Mouse (Mus musculus) erythroblast, embryonic 14.5 days (primary cell): ENCODE measurements around the gene Tmem63b.

Experiments
- GATA1 ChIP-seq: IDR thresholded peaks from 2 replicates; pipeline ENCODE4 v1.6.1; 2012; ENCODE audit warnings: low read length, inconsistent platforms, mixed read lengths
- TAL1 ChIP-seq: IDR thresholded peaks from 3 replicates; pipeline ENCODE4 v1.6.1; 2012; ENCODE audit warnings: low read length, inconsistent platforms, mixed read lengths

DNA sequence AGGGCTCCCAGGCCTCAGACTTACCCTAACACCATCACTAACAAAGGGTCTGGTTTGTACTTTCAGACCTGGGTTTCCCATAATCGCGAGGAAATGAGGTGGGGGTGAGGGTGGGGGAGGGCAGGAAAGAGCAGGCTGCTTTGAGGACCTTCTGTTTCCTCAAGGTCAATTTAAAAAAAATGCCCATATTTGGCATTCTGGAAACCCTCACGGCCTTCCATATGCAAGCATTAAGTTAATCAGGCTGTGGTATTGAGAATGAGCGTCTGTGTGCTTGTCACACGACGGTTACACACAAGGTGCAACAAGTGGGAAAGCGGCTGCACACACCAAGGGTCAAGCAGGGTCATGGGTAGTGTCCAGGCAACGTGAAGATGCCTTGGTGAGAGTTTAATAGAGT lies 74.7 kb downstream of the Tmem63b start:
- TF ChIP-seq GATA1 = no peak
- no peak for TF ChIP-seq TAL1
